Mouse (Mus musculus) A20 (cell line): ENCODE data around the gene Sp8.

ENCODE experiments used
- DNase-seq: peaks from one replicate; pipeline ENCODE4 v3.0.0-alpha.2; 2011; ENCODE audit warnings: low read depth, low spot score

The Sp8 gene

GRCm38 (mm10) chr12:118848496-118849202 is 2.5 kb downstream of the Sp8 start:
- no peak for DNase-seq

- no peak for DNase-seq
Observed at GRCm38 (mm10) chr12:118849203-118849861, 3.2 kb downstream of the Sp8 start.

GRCm38 (mm10) chr12:118849996-118850395 is 3.9 kb downstream of the Sp8 start:
- DNase-seq: no peak

GRCm38 (mm10) chr12:118850851-118851410 is 4.8 kb downstream of the Sp8 start:
- DNase-seq: no peak

DNA sequence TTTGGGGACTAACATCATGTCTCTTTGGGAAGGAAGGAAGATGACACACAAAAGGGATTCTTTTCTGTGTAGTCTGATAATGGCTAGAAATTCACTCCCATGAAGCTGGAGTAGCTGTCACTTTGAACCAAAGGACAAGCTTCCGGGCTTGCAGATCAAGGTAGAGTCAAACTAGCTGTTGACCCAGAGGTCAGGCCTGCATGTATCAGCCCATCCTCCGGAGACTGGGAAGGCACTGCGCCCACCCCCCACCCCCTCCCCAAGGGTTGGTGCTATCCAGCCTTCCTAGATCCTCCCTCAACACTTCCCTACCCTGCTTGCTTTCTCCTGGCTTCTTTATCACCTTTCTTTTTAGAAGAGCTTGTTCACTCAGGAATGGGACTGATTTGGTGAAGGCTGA is 7.2 kb downstream of the Sp8 start:
- no peak for DNase-seq

DNA sequence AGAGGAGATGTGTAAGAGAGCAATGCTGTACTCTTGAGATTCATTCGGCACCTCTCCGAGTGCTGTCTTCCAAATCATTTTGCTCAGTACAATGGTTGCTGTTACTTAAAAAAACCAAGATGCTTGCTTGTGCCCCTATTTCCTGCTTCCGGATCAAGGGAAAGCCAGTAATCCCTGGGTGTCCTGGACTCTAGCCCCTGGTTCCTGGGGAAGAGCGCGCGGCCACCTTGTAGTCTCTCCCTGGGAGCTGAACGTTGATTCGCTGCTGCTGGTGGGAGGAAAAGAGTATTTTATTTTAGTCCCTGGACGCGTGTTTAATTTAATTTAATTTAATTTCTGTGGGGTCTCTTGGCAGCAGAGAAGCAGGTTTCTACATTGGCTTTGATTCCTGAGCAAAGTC is 8.3 kb downstream of the Sp8 start:
- no peak for DNase-seq

DNA sequence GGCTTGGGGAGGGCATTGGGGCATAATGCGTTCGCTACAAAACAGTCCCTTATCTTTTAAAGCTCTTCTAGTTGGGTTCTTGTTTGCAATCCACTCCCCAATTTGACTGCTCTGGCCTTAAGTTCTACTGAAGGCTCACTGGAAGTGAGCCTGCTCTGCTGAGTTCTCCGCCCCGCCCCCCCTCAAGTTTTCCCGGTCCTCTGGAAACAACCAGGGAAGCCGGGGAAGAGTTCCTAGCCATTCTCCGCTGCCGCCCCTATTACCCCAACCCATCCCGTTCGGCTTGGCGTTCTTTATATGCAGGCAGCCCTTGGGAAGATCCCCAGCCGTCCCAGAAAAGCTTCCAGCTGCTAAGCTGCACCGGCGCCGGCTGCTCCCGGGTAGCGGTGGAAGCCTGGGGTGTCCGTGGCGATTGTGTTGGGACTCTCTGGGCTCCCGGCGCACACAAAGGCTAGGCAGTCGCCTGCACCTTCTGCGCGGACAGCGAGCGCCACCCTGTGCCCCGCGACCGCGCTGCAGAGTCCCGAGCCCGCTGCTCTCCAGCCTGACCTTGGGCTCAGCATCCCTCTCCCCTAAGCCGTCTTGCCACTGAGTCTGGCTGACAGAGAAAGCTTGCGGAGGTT is 8.8 kb downstream of the Sp8 start:
- DNase-seq: no peak

DNA sequence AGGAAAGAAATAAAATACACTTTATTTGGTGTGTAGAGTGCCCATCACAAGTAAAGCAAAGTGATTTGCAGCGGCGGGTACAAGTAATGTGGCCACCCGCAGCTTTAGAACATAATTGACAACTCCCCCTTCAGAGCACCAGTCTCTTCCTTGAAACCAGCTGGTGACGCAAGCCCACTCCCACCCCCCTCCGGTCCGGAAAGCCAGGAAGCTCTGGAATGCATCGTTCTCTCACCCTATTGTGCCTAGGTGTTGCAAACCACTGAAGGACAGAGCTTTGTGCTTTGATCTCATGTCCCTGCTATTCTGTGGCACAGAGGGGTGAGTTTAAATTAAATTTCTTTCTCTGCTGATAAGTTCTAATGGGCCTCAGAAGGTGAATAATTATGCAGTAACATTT is 10.0 kb downstream of the Sp8 start:
- DNase-seq: no peak

DNA sequence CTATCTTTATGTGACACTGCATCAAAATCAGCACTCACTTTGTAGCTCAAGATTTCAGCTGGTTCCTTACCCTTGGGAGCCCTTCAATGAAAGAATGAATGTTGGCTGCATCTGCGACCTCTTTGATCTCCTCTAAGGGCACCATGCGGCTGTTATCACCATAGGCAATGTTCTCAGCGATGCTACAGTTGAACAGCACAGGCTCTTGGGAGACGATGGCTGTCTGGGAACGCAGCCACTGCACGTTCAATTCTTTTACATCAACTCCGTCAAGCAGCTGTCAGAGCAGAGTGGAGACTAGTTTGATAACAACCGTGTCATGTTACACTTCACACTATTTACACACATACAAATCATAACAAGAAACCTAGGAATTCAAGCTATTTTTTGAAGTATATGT is 26.5 kb downstream of the Sp8 start:
- no peak for DNase-seq

GRCm38 (mm10) chr12:118882790-118883189 is 36.7 kb downstream of the Sp8 start:
- DNase-seq: no peak

DNA sequence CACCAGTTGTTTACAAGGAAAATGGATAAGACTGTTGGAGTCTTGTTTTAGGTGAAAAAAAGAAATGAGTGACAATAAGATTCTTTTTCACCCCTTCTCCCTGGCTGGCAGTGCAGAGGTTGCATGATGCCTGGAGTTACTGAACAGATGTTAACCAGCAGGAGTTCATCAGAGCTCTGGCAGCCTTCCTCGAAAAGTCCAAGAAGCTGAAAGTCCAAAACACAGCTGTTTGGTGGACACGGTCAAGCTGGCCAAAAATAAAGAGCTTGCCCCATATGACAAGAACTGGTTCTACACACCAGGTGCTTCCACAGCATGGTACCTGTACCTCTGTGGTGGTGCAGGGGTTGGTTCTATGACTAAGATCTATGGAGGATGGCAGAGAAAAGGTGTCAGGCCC is 41.8 kb downstream of the Sp8 start:
- DNase-seq: no peak
